Mouse (Mus musculus) stomach, postnatal 0 days (tissue): Measurements from ENCODE around the gene Tas2r119. TPM values are rescaled to one million over a fixed set of nuclear protein-coding genes. Genes with fewer than 3 reads are reported as not detected.

Source experiments
- ATAC-seq: fragments of 200-750 bp; cut with Nextera tagmentation; 2 replicates; pipeline ENCODE4 v1.8.0; 2017; ENCODE audit not compliant: low FRiP score, low TSS enrichment
- DNase-seq: peaks from one replicate; pipeline ENCODE4 v3.0.0-alpha.2; 2016; ENCODE audit warnings: low spot score
- H3K27ac ChIP-seq: fragments of 300-500 bp; sonication (generic); replicated peaks from 2 replicates; pipeline ENCODE4 v1.5.1; 2014; ENCODE audit warnings: mild to moderate bottlenecking, control low read depth
- H3K27me3 ChIP-seq: fragments of 300-500 bp; sonication (generic); 2 replicates; pipeline ENCODE4 v1.6.1; 2014; ENCODE audit warnings: low read length; ENCODE audit not compliant: control insufficient read depth, insufficient read depth
- H3K36me3 ChIP-seq: fragments of 300-500 bp; sonication (generic); 2 replicates; pipeline ENCODE4 v1.6.1; 2014; ENCODE audit warnings: low read length, mixed read lengths; ENCODE audit not compliant: control insufficient read depth, insufficient read depth
- H3K4me1 ChIP-seq: fragments of 300-500 bp; sonication (generic); replicated peaks from 2 replicates; pipeline ENCODE4 v1.6.1; 2014; ENCODE audit warnings: antibody characterized with exemption; ENCODE audit not compliant: control insufficient read depth, insufficient read depth
- H3K4me2 ChIP-seq: fragments of 300-500 bp; sonication (generic); replicated peaks from 2 replicates; pipeline ENCODE4 v1.6.1; 2014; ENCODE audit warnings: low read depth, mild to moderate bottlenecking, control low read depth, moderate library complexity
- H3K4me3 ChIP-seq: fragments of 300-500 bp; sonication (generic); 2 replicates; pipeline ENCODE4 v1.5.1; 2014; ENCODE audit warnings: low read depth, low read length, control low read depth
- H3K9ac ChIP-seq: fragments of 300-500 bp; sonication (generic); 2 replicates; pipeline ENCODE4 v1.6.1; 2014; ENCODE audit warnings: mild to moderate bottlenecking, low read length, control low read depth, mixed read lengths
- H3K9me3 ChIP-seq: fragments of 300-500 bp; sonication (generic); 2 replicates; pipeline ENCODE4 v1.6.1; 2016; ENCODE audit warnings: low read length; ENCODE audit not compliant: control insufficient read depth
- CTCF ChIP-seq: IDR thresholded peaks from 2 replicates; pipeline ENCODE4 v1.5.1; 2016; ENCODE audit warnings: antibody characterized with exemption, low read depth, mild to moderate bottlenecking, moderate library complexity
- EP300 ChIP-seq: optimal IDR thresholded peaks from 2 replicates; pipeline ENCODE3; 2016; ENCODE audit warnings: antibody characterized with exemption
- WGBS: fragments of 180-500 bp; shearing (Covaris S2); extraction: QIAGEN DNeasy Blood & Tissue Kit; methylation state at CpG from one replicate; pipeline ENCODE4 v1.1.7; 2014; 5-methylcytosine and 5-hydroxymethylcytosine counted together
- polyA plus RNA-seq: library from polyadenylated mRNA; unstranded; fragments of >200 nt; fragmentation: Nextera tagmentation; extraction: Ambion mirVana; gene quantifications from 2 replicates; pipeline ENCODE4 v1.2.1, GENCODE M21; 2015

The Tas2r119 gene
- polyA plus RNA-seq, 1 experiment from 2014 or later, result not detected

DNA sequence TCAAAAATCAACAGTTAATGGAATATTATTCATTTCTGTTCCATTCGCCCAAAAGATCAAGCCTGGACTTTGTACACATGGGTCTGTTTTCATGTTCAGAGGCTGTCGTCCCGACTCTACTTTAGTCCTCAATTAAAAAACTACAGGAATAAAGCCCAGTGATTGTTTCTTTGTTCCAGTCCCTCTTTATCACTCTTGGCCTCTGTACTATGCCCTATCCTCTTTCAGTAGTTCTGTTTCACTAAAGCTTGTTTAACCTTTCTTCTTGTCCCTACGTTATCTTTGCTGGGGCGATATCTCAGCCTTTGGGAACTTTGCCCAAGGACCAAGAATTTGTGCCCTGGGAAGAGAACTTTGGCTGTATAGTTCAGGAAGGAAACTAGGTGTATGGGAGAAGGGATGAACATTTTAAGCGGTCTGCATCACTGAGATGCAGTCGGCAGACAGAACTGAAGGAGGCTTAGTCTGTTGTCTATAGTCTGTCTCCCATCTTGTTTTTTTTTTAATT, 49.9 kb downstream of the Tas2r119 start:
- Histone ChIP-seq H3K4me3 (no peak overlapping the region), H3K27me3 (no peaks in the 10 kb centered on the region), H3K4me1 (no peaks in the 10 kb centered on the region), H3K36me3 (no peaks in the 10 kb centered on the region), H3K27ac (no peak overlapping the region), H3K9ac (no peak overlapping the region), H3K9me3 (no peaks in the 10 kb centered on the region), H3K4me2 (no peak overlapping the region)
- DNase-seq (peak; percentile 23), ATAC-seq (no peak; the same call in 1 of the 2 replicates)
- WGBS, result 69% methylated on average over 7 of the region's 7 CpGs
- no peak for TF ChIP-seq EP300
- TF ChIP-seq CTCF, result no peak

Other genes with a start within 250 kb of the Tas2r119 start
- gene Sema5a, start 67.5 kb downstream of the Tas2r119 start, polyA plus RNA-seq, result 5.5 and 6.2 TPM in 2 replicates